Mouse (Mus musculus): ENCODE data around the gene Supt6. TPM values are rescaled to one million over a fixed set of nuclear protein-coding genes. Genes with fewer than 3 reads are reported as not detected.

Supt6 gene
- polyA plus RNA-seq, 1 experiment from 2014 or later, result 27.9 TPM

DNA sequence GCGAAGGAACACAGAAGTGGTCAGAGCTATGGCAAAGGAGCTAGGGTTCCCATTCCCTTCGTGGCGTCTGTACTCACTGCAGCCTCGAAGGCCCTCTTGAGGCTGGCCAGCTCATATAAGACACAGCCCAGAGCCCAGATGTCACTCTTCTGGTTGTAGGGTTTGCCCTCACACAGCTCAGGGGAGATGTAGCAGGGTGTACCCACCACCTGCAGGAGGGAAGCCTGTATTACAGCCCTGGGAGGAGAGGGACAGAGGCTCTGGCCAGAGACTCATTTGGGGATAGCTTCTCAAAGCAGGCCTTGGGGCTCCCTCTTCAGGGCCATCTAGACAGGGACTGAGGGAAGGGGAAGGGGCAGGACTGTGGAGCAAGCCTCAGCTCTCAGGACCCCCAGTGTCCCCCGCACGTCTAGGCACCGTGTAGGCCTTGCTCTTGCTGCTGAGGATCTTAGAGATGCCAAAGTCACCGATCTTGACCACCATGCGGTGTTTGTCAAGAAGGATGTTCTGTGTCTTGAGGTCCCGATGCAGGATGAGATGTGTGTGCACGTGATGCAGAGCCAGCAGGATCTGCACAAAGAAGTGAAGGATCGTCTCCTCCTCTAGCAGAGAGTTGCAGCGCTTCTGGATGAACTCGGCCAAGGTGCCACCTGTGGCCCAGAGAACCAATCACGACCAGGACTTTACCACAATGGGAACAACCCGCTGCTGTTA, 73.6 kb downstream of the Supt6 start:
- Histone ChIP-seq H3K9me3 (ENCODE audit: low read depth, low read length) (no peaks in the 10 kb centered on the region), H3K27ac (ENCODE audit: low read depth) (no peak overlapping the region), H3K27me3 (ENCODE audit: insufficient read depth, low read length) (no peaks in the 10 kb centered on the region), H3K4me2 (no peak overlapping the region), H3K9ac (no peak overlapping the region), H3K4me1 (ENCODE audit: insufficient read depth) (no peaks in the 10 kb centered on the region), H3K36me3 (ENCODE audit: insufficient read depth) (no peaks in the 10 kb centered on the region), H3K4me3 (ENCODE audit: low read depth, low read length) (no peak overlapping the region)
- ATAC-seq (ENCODE audit: insufficient read depth) (no peak; the same call in 1 of the 2 replicates), DNase-seq (peak; percentile 49)
- TF ChIP-seq CTCF (IDR thresholded peaks at IDR 0.05; ENCODE audit: low read depth), result peak; percentile 58
- WGBS, result 82% methylated on average over 16 of the region's 16 CpGs

GRCm38 (mm10) chr11:78171328-78171727, 74.5 kb downstream of the Supt6 start:
- no peaks in the 10 kb centered on the region for H3K4me1 ChIP-seq (ENCODE audit: insufficient read depth)
- H3K36me3 ChIP-seq (ENCODE audit: insufficient read depth), result no peaks in the 10 kb centered on the region
- peak; percentile 33; the same call in 1 of the 2 replicates for TF ChIP-seq CTCF (IDR thresholded peaks at IDR 0.05; ENCODE audit: low read depth)
- no peak overlapping the region for H3K4me3 ChIP-seq (ENCODE audit: low read depth, low read length)
- ATAC-seq (ENCODE audit: insufficient read depth) (no peak), DNase-seq (no peak)
- WGBS, result 73% methylated on average over 4 of the region's 4 CpGs
- H3K27me3 ChIP-seq (ENCODE audit: insufficient read depth, low read length), result no peaks in the 10 kb centered on the region
- no peaks in the 10 kb centered on the region for H3K9me3 ChIP-seq (ENCODE audit: low read depth, low read length)
- H3K4me2 ChIP-seq, result no peak overlapping the region
- H3K9ac ChIP-seq, result no peak overlapping the region
- no peak overlapping the region for H3K27ac ChIP-seq (ENCODE audit: low read depth)

- DNase-seq (no peak), ATAC-seq (ENCODE audit: insufficient read depth) (no peak)
- no peak for TF ChIP-seq CTCF (IDR thresholded peaks at IDR 0.05; ENCODE audit: low read depth)
- WGBS, result 87% methylated on average over 15 of the region's 15 CpGs
- Histone ChIP-seq H3K36me3 (ENCODE audit: insufficient read depth) (no peaks in the 10 kb centered on the region), H3K27me3 (ENCODE audit: insufficient read depth, low read length) (no peaks in the 10 kb centered on the region), H3K9ac (no peak overlapping the region), H3K4me3 (ENCODE audit: low read depth, low read length) (no peak overlapping the region), H3K4me2 (no peak overlapping the region), H3K4me1 (ENCODE audit: insufficient read depth) (peaks cover 5% of the 10 kb centered on the region), H3K27ac (ENCODE audit: low read depth) (no peak overlapping the region), H3K9me3 (ENCODE audit: low read depth, low read length) (no peaks in the 10 kb centered on the region)
Observed at GRCm38 (mm10) chr11:78170306-78170705, 75.5 kb downstream of the Supt6 start.

GRCm38 (mm10) chr11:78168541-78169468, 77.0 kb downstream of the Supt6 start:
- TF ChIP-seq CTCF (IDR thresholded peaks at IDR 0.05; ENCODE audit: low read depth), result no peak
- no peak overlapping the region for H3K4me3 ChIP-seq (ENCODE audit: low read depth, low read length)
- WGBS, result 38% methylated on average over 19 of the region's 19 CpGs
- peak overlapping the region; percentile 18; the same call in 1 of the 2 replicates for H3K4me2 ChIP-seq
- H3K9ac ChIP-seq, result no peak overlapping the region
- H3K27me3 ChIP-seq (ENCODE audit: insufficient read depth, low read length), result no peaks in the 10 kb centered on the region
- ATAC-seq (ENCODE audit: insufficient read depth), result no peak
- DNase-seq, result no peak
- H3K36me3 ChIP-seq (ENCODE audit: insufficient read depth), result no peaks in the 10 kb centered on the region
- H3K9me3 ChIP-seq (ENCODE audit: low read depth, low read length), result no peaks in the 10 kb centered on the region
- H3K4me1 ChIP-seq (ENCODE audit: insufficient read depth), result peaks cover 5% of the 10 kb centered on the region
- no peak overlapping the region for H3K27ac ChIP-seq (ENCODE audit: low read depth)

GRCm38 (mm10) chr11:78167257-78167959, 78.4 kb downstream of the Supt6 start:
- no peaks in the 10 kb centered on the region for H3K9me3 ChIP-seq (ENCODE audit: low read depth, low read length)
- no peak for TF ChIP-seq CTCF (IDR thresholded peaks at IDR 0.05; ENCODE audit: low read depth)
- no peak for ATAC-seq (ENCODE audit: insufficient read depth)

DNA sequence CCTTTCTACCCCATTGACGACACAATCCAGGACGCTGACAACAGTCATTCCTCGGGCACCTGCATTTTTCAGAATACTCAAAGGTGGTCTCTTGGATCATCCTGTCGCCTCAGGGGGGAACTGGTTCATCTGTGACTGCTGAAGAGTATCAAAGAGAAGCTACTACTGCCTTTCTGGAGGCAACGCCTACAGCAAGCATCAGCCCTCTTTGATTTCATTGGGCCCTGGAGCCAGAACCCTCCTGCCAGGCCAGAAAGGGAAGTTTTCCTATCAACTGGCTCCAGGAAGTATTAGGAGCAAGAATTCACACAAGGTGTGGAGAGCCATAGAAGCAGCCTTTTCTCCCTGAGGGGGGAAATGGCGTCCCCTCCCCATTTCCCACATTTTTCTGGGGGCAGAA, 79.1 kb downstream of the Supt6 start:
- 0 out of 2 replicates have a peak overlapping the region, but pooled peaks have one; percentile 90 for H3K4me2 ChIP-seq
- ATAC-seq (ENCODE audit: insufficient read depth), result no peak

More at GRCm38 (mm10) chr11:78167257-78167959, 78.4 kb downstream of the Supt6 start:
- Histone ChIP-seq H3K36me3 (ENCODE audit: insufficient read depth) (peaks cover 5% of the 10 kb centered on the region; the same call in 1 of the 2 replicates), H3K27me3 (ENCODE audit: insufficient read depth, low read length) (no peaks in the 10 kb centered on the region), H3K4me2 (no peak overlapping the region), H3K4me3 (ENCODE audit: low read depth, low read length) (no peak overlapping the region), H3K9ac (no peak overlapping the region), H3K27ac (ENCODE audit: low read depth) (no peak overlapping the region), H3K4me1 (ENCODE audit: insufficient read depth) (peaks cover 10% of the 10 kb centered on the region)
- whole genome bisulfite sequencing, result 91% methylated on average over 14 of the region's 14 CpGs
- DNase-seq, result no peak

More for the DNA sequence above, 79.1 kb downstream of the Supt6 start:
- no peak for TF ChIP-seq CTCF (IDR thresholded peaks at IDR 0.05; ENCODE audit: low read depth)
- Histone ChIP-seq H3K4me1 (ENCODE audit: insufficient read depth) (peaks cover 10% of the 10 kb centered on the region), H3K27ac (ENCODE audit: low read depth) (no peak overlapping the region), H3K9me3 (ENCODE audit: low read depth, low read length) (no peaks in the 10 kb centered on the region), H3K4me3 (ENCODE audit: low read depth, low read length) (no peak overlapping the region), H3K9ac (0 out of 2 replicates have a peak overlapping the region, but pooled peaks have one; percentile 99), H3K36me3 (ENCODE audit: insufficient read depth) (peaks cover 13% of the 10 kb centered on the region), H3K27me3 (ENCODE audit: insufficient read depth, low read length) (no peaks in the 10 kb centered on the region)
- no peak for DNase-seq
- 61% methylated on average over 6 of the region's 6 CpGs for WGBS

Measured in lung, embryonic 14.5 days (tissue).